In the genomic region with DNA sequence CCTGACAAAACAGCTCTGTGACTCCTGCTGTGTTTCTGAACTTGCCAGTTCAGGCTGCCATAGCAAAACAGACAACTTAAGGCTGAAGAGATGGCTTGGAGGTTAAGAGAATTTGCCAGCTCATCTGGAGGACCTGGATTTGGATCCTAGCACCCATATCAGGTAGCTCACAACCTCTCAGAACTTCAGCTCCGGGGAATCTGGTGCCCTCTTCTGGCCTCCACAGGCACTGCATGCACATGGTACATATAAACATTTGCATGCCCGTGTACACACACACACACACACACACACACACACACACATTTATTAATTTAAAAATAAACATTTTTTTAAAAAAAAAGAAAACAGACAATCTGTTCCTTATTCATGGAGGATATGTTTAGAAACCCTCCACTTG, we compare ENCODE assay signal across 29 mouse cellular contexts. TPM values are rescaled to one million over a fixed set of nuclear protein-coding genes. Genes with fewer than 3 reads are reported as not detected.
A peak's percentile ranks its signal among the peaks of the same experiment; 100 is the strongest.
DNase-seq lines count a peak whose midpoint lies in the region; ATAC-seq and TF ChIP-seq lines count a peak whose summit lies in the region.
"Had no signal": no experiment of that assay in that cellular context is flagged by ENCODE, and none has a peak within 500 bp of the region (broad histone marks: within the 10 kb centered on the region; RNA-seq: fewer than 3 reads in every experiment).

No protein-coding gene starts in this region.

- H3K4me1 ChIP-seq in intestine, postnatal 0 days (replicated peaks; ENCODE audit: control insufficient read depth, insufficient read depth, low read length): no peaks in the 10 kb centered on the region
- no peaks in the 10 kb centered on the region for H3K4me1 ChIP-seq in intestine, embryonic 16.5 days (ENCODE audit: control insufficient read depth, insufficient read depth, low read length)
- no peaks in the 10 kb centered on the region for H3K4me1 ChIP-seq in lung, embryonic 14.5 days (ENCODE audit: insufficient read depth)
- H3K4me1 ChIP-seq in lung, postnatal 0 days (ENCODE audit: insufficient read depth, low read depth, low read length): no peaks in the 10 kb centered on the region
- H3K4me1 ChIP-seq: heart, embryonic 10.5 days; heart, embryonic 15.5 days; limb, embryonic 10.5 days; limb, embryonic 15.5 days had no signal

- no peak overlapping the region for H3K27ac ChIP-seq in intestine, postnatal 0 days (ENCODE audit: low read depth, low read length)
- no peak overlapping the region for H3K27ac ChIP-seq in intestine, embryonic 16.5 days (ENCODE audit: low read length)
- no peak overlapping the region for H3K27ac ChIP-seq in lung, embryonic 14.5 days (ENCODE audit: low read depth)
- no peak overlapping the region for H3K27ac ChIP-seq in lung, postnatal 0 days (ENCODE audit: low read length)
- H3K27ac ChIP-seq: forebrain, embryonic 13.5 days; heart, embryonic 10.5 days; heart, embryonic 15.5 days; limb, embryonic 10.5 days; limb, embryonic 15.5 days; macrophage; midbrain, embryonic 13.5 days had no signal

- H3K27me3 ChIP-seq in intestine, postnatal 0 days (replicated peaks; ENCODE audit: control insufficient read depth, insufficient read depth, low read length): no peaks in the 10 kb centered on the region
- 0 out of 2 replicates have a peak, but pooled peaks cover 2% of the 10 kb centered on the region for H3K27me3 ChIP-seq in intestine, embryonic 16.5 days (replicated peaks; ENCODE audit: control insufficient read depth, insufficient read depth, low read length)
- no peaks in the 10 kb centered on the region for H3K27me3 ChIP-seq in lung, embryonic 14.5 days (ENCODE audit: insufficient read depth, low read length)
- no peaks in the 10 kb centered on the region for H3K27me3 ChIP-seq in lung, postnatal 0 days (replicated peaks; ENCODE audit: insufficient read depth, low read length)
- H3K27me3 ChIP-seq: forebrain, embryonic 13.5 days; heart, embryonic 15.5 days; midbrain, embryonic 13.5 days had no signal

- H3K36me3 ChIP-seq in intestine, postnatal 0 days (ENCODE audit: control insufficient read depth, insufficient read depth): no peaks in the 10 kb centered on the region
- no peaks in the 10 kb centered on the region for H3K36me3 ChIP-seq in intestine, embryonic 16.5 days (ENCODE audit: control insufficient read depth, insufficient read depth, low read length)
- H3K36me3 ChIP-seq in lung, embryonic 14.5 days (ENCODE audit: insufficient read depth): no peaks in the 10 kb centered on the region
- no peaks in the 10 kb centered on the region for H3K36me3 ChIP-seq in lung, postnatal 0 days (ENCODE audit: insufficient read depth, low read length)
- H3K36me3 ChIP-seq: G1E; heart, embryonic 10.5 days; heart, embryonic 15.5 days; limb, embryonic 10.5 days; limb, embryonic 15.5 days; midbrain, embryonic 13.5 days had no signal

- no peak overlapping the region for H3K4me2 ChIP-seq in intestine, postnatal 0 days (replicated peaks; ENCODE audit: low read depth)
- no peak overlapping the region for H3K4me2 ChIP-seq in intestine, embryonic 16.5 days (ENCODE audit: low read depth, low read length)
- no peak overlapping the region for H3K4me2 ChIP-seq in lung, embryonic 14.5 days
- H3K4me2 ChIP-seq in lung, postnatal 0 days (replicated peaks; ENCODE audit: low read depth, low read length): no peak overlapping the region
- H3K4me2 ChIP-seq: forebrain, embryonic 13.5 days; heart, embryonic 15.5 days; limb, embryonic 15.5 days; midbrain, embryonic 13.5 days had no signal

- 91% methylated on average over 2 of the region's 2 CpGs for WGBS in intestine, postnatal 0 days
- WGBS in intestine, embryonic 16.5 days: 88% methylated on average over 2 of the region's 2 CpGs
- WGBS in lung, embryonic 14.5 days: 92% methylated on average over 2 of the region's 2 CpGs
- whole genome bisulfite sequencing in lung, postnatal 0 days: 97% methylated on average over 2 of the region's 2 CpGs

- no peaks in the 10 kb centered on the region for H3K9me3 ChIP-seq in intestine, postnatal 0 days (ENCODE audit: control insufficient read depth)
- peaks cover 3% of the 10 kb centered on the region; the same call in 1 of the 2 replicates for H3K9me3 ChIP-seq in intestine, embryonic 16.5 days (ENCODE audit: control insufficient read depth, low read length)
- H3K9me3 ChIP-seq in lung, embryonic 14.5 days (ENCODE audit: low read depth, low read length): no peaks in the 10 kb centered on the region
- H3K9me3 ChIP-seq in lung, postnatal 0 days (ENCODE audit: low read length): no peaks in the 10 kb centered on the region
- H3K9me3 ChIP-seq: heart, embryonic 10.5 days; heart, embryonic 15.5 days; limb, embryonic 10.5 days; limb, embryonic 15.5 days; midbrain, embryonic 13.5 days had no signal

- no peak for TF ChIP-seq EP300 in lung, postnatal 0 days (IDR thresholded peaks at IDR 0.05)

- H3K9ac ChIP-seq in intestine, postnatal 0 days (ENCODE audit: low read depth, low read length): no peak overlapping the region
- H3K9ac ChIP-seq in intestine, embryonic 16.5 days (ENCODE audit: low read depth, low read length): no peak overlapping the region
- H3K9ac ChIP-seq in lung, embryonic 14.5 days: no peak overlapping the region
- no peak overlapping the region for H3K9ac ChIP-seq in lung, postnatal 0 days (replicated peaks; ENCODE audit: low read depth)
- H3K9ac ChIP-seq: forebrain, embryonic 13.5 days; heart, embryonic 15.5 days; limb, embryonic 15.5 days; midbrain, embryonic 13.5 days had no signal

- ATAC-seq in intestine, postnatal 0 days: no peak
- ATAC-seq in intestine, embryonic 16.5 days: no peak
- no peak for ATAC-seq in lung, embryonic 14.5 days (ENCODE audit: insufficient read depth)
- no peak for ATAC-seq in lung, postnatal 0 days
- ATAC-seq: activated CD4-positive, CD25-positive, alpha-beta regulatory T cell, adult 4 months; forebrain, embryonic 13.5 days; midbrain, embryonic 13.5 days had no signal

- H3K4me3 ChIP-seq in intestine, postnatal 0 days (ENCODE audit: low read depth, low read length): no peak overlapping the region
- H3K4me3 ChIP-seq in intestine, embryonic 16.5 days (ENCODE audit: low read length): no peak overlapping the region
- H3K4me3 ChIP-seq in lung, embryonic 14.5 days (ENCODE audit: low read depth, low read length): no peak overlapping the region
- H3K4me3 ChIP-seq in lung, postnatal 0 days (ENCODE audit: low read depth, low read length): no peak overlapping the region
- H3K4me3 ChIP-seq: forebrain, embryonic 13.5 days; heart, embryonic 10.5 days; heart, embryonic 15.5 days; limb, embryonic 10.5 days; limb, embryonic 15.5 days; midbrain, embryonic 13.5 days had no signal

- DNase-seq in lung, embryonic 14.5 days: no peak
- DNase-seq in lung, postnatal 0 days (ENCODE audit: low spot score): no peak
- peak; percentile 31 for DNase-seq in ES-CJ7 (ENCODE audit: low read depth, low spot score)
- DNase-seq in brain, embryonic 14.5 days (ENCODE audit: low read depth): no peak
- DNase-seq in cerebellum, adult 9-10 months: no peak
- DNase-seq in neural tube, embryonic 10.5 days (ENCODE audit: extremely low spot score, low spot score): no peak
- DNase-seq: adrenal gland, adult 2 months; cerebellum, adult 8-10 months; cerebellum, postnatal 36 days; gastrocnemius, postnatal 10 days; kidney, adult 11 months; kidney, postnatal 4 days; layer of hippocampus, adult 9-11 months; lung, postnatal 10 days; right cerebral cortex, adult 18-20 months; right cerebral cortex, postnatal 4 days; thymus, adult 18-20 months; thymus, postnatal 36 days had no signal

- TF ChIP-seq POLR2A in brain, embryonic 14.5 days (IDR thresholded peaks at IDR 0.05; ENCODE audit: borderline replicate concordance, extremely low read depth, insufficient read depth, insufficient read length, poor library complexity, severe bottlenecking): no peak

- peak; percentile 32; the same call in 1 of the 2 replicates for TF ChIP-seq CTCF in intestine, postnatal 0 days (IDR thresholded peaks at IDR 0.05; ENCODE audit: low read depth)
- TF ChIP-seq CTCF in lung, embryonic 14.5 days (IDR thresholded peaks at IDR 0.05; ENCODE audit: low read depth): peak; percentile 25; the same call in 1 of the 2 replicates
- TF ChIP-seq CTCF in lung, postnatal 0 days (IDR thresholded peaks at IDR 0.05): no peak
- peak; percentile 32; the same call in 1 of the 2 replicates for TF ChIP-seq CTCF in brain, embryonic 14.5 days (IDR thresholded peaks at IDR 0.05; ENCODE audit: borderline replicate concordance, extremely low read depth, insufficient read depth, insufficient read length)

RNA-seq across cellular contexts. Expression of gene Nptx2, which starts 40.0 kb away (rescaled TPM):
- 2.0 and 2.2 TPM in 2 replicates for polyA plus RNA-seq in intestine, postnatal 0 days (2015; fragmentation: Nextera tagmentation; extraction: Ambion mirVana)
- polyA plus RNA-seq in intestine, embryonic 16.5 days (2015; fragmentation: Nextera tagmentation; extraction: Ambion mirVana): 1.5 and 1.7 TPM in 2 replicates
- polyA plus RNA-seq in lung, embryonic 14.5 days (2014; fragmentation: Nextera tagmentation; extraction: Ambion mirVana): 0.47 and 0.74 TPM in 2 replicates
- 0.10 and 0.11 TPM in 2 replicates for polyA plus RNA-seq in lung, postnatal 0 days (2015; fragmentation: Nextera tagmentation; extraction: Ambion mirVana)
- polyA plus RNA-seq in brain, embryonic 14.5 days (2012; rRNA removed): 15.2 and 16.3 TPM in 2 replicates
- polyA plus RNA-seq: activated CD4-positive, CD25-positive, alpha-beta regulatory T cell, adult 4 months; G1E had no signal
